Mouse (Mus musculus): ENCODE results near the gene Cdkl4.

DNA sequence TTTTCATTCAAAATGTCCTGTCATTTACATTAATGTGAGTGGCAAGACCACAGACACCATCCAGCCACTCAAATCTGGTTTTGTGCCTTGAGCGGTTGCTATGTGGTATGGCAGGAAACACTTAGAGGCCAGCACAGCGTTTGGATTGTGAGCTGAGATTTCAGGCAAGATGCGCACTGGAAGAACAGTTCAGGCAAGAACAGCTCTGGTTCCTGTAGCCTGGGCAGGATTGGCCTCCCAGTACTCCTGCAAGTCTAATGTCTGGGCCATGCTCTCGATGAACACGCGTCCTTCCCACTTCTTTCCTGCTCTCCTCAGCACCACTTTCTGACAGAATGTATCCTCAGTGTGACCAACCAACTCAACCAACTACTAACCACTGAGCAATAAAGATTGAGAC is 5.4 kb upstream of the Cdkl4 start:
- no peak for TF ChIP-seq CTCF (IDR thresholded peaks at IDR 0.05; ENCODE audit: extremely low read depth, insufficient read length, insufficient replicate concordance, low read depth, low read length)
- no peak for TF ChIP-seq POLR2A (IDR thresholded peaks at IDR 0.05; ENCODE audit: low read depth, low read length)

Measured in small intestine, adult 2 months (tissue).